Mouse (Mus musculus): Measurements from ENCODE around the gene Tubb1. TPM values are rescaled to one million over a fixed set of nuclear protein-coding genes. Genes with fewer than 3 reads are reported as not detected.
A peak's percentile ranks its signal among the peaks of the same experiment; 100 is the strongest.

Tubb1 gene
- polyA plus RNA-seq, 1 experiment: not detected

GRCm38 (mm10) chr2:174436076-174436701 lies 14.3 kb upstream of the Tubb1 start:
- Histone ChIP-seq H3K9ac (ENCODE audit: low read depth, poor library complexity, severe bottlenecking) (no peak overlapping the region), H3K36me3 (ENCODE audit: control insufficient read depth, insufficient read depth, low read length, poor library complexity, severe bottlenecking) (peaks cover 3% of the 10 kb centered on the region; the same call in 1 of the 2 replicates)
- no peak for TF ChIP-seq POLR2A (IDR thresholded peaks at IDR 0.05; ENCODE audit: insufficient read depth, low read length)
- TF ChIP-seq CTCF (IDR thresholded peaks at IDR 0.05; ENCODE audit: low read depth, low read length): no peak
- no peak for TF ChIP-seq EP300 (IDR thresholded peaks at IDR 0.05; ENCODE audit: insufficient read depth, low read depth, low read length)

GRCm38 (mm10) chr2:174436916-174437696 lies 13.4 kb upstream of the Tubb1 start:
- no peak overlapping the region for H3K9ac ChIP-seq (ENCODE audit: low read depth, poor library complexity, severe bottlenecking)
- no peak overlapping the region for H3K4me3 ChIP-seq (ENCODE audit: low read depth, low read length)
- no peaks in the 10 kb centered on the region for H3K9me3 ChIP-seq (replicated peaks; ENCODE audit: control insufficient read depth, insufficient read depth, low read length, poor library complexity, severe bottlenecking)
- peaks cover 3% of the 10 kb centered on the region; the same call in 1 of the 2 replicates for H3K36me3 ChIP-seq (ENCODE audit: control insufficient read depth, insufficient read depth, low read length, poor library complexity, severe bottlenecking)
- H3K4me1 ChIP-seq (ENCODE audit: control insufficient read depth, insufficient read depth, low read length): peaks cover 10% of the 10 kb centered on the region
- no peak overlapping the region for H3K27ac ChIP-seq (ENCODE audit: insufficient read depth, low read length)
- H3K27me3 ChIP-seq (ENCODE audit: control insufficient read depth, insufficient read depth, low read length, poor library complexity, severe bottlenecking): no peaks in the 10 kb centered on the region
- TF ChIP-seq CTCF (IDR thresholded peaks at IDR 0.05; ENCODE audit: low read depth, low read length) (no peak), POLR2A (IDR thresholded peaks at IDR 0.05; ENCODE audit: insufficient read depth, low read length) (no peak), EP300 (IDR thresholded peaks at IDR 0.05; ENCODE audit: insufficient read depth, low read depth, low read length) (no peak)

More at GRCm38 (mm10) chr2:174436076-174436701, 14.3 kb upstream of the Tubb1 start:
- Histone ChIP-seq H3K4me3 (ENCODE audit: low read depth, low read length) (no peak overlapping the region), H3K4me1 (ENCODE audit: control insufficient read depth, insufficient read depth, low read length) (peaks cover 10% of the 10 kb centered on the region), H3K27me3 (ENCODE audit: control insufficient read depth, insufficient read depth, low read length, poor library complexity, severe bottlenecking) (no peaks in the 10 kb centered on the region), H3K9me3 (replicated peaks; ENCODE audit: control insufficient read depth, insufficient read depth, low read length, poor library complexity, severe bottlenecking) (no peaks in the 10 kb centered on the region), H3K27ac (ENCODE audit: insufficient read depth, low read length) (no peak overlapping the region)

GRCm38 (mm10) chr2:174437697-174437982 lies 12.9 kb upstream of the Tubb1 start:
- TF ChIP-seq CTCF (IDR thresholded peaks at IDR 0.05; ENCODE audit: low read depth, low read length) (no peak), POLR2A (IDR thresholded peaks at IDR 0.05; ENCODE audit: insufficient read depth, low read length) (no peak), EP300 (IDR thresholded peaks at IDR 0.05; ENCODE audit: insufficient read depth, low read depth, low read length) (no peak)
- Histone ChIP-seq H3K9me3 (replicated peaks; ENCODE audit: control insufficient read depth, insufficient read depth, low read length, poor library complexity, severe bottlenecking) (no peaks in the 10 kb centered on the region), H3K27ac (ENCODE audit: insufficient read depth, low read length) (no peak overlapping the region), H3K9ac (ENCODE audit: low read depth, poor library complexity, severe bottlenecking) (no peak overlapping the region), H3K27me3 (ENCODE audit: control insufficient read depth, insufficient read depth, low read length, poor library complexity, severe bottlenecking) (no peaks in the 10 kb centered on the region), H3K4me1 (ENCODE audit: control insufficient read depth, insufficient read depth, low read length) (peaks cover 10% of the 10 kb centered on the region), H3K4me3 (ENCODE audit: low read depth, low read length) (no peak overlapping the region), H3K36me3 (ENCODE audit: control insufficient read depth, insufficient read depth, low read length, poor library complexity, severe bottlenecking) (peaks cover 1% of the 10 kb centered on the region; the same call in 1 of the 2 replicates)

- Histone ChIP-seq H3K4me3 (ENCODE audit: low read depth, low read length) (peak overlapping the region; percentile 75), H3K36me3 (ENCODE audit: control insufficient read depth, insufficient read depth, low read length, poor library complexity, severe bottlenecking) (no peaks in the 10 kb centered on the region; the same call in 1 of the 2 replicates), H3K27ac (ENCODE audit: insufficient read depth, low read length) (no peak overlapping the region), H3K27me3 (ENCODE audit: control insufficient read depth, insufficient read depth, low read length, poor library complexity, severe bottlenecking) (no peaks in the 10 kb centered on the region), H3K4me1 (ENCODE audit: control insufficient read depth, insufficient read depth, low read length) (peaks cover 10% of the 10 kb centered on the region), H3K9me3 (replicated peaks; ENCODE audit: control insufficient read depth, insufficient read depth, low read length, poor library complexity, severe bottlenecking) (no peaks in the 10 kb centered on the region), H3K9ac (ENCODE audit: low read depth, poor library complexity, severe bottlenecking) (peak overlapping the region; percentile 62)
- no peak for TF ChIP-seq CTCF (IDR thresholded peaks at IDR 0.05; ENCODE audit: low read depth, low read length)
- TF ChIP-seq EP300 (IDR thresholded peaks at IDR 0.05; ENCODE audit: insufficient read depth, low read depth, low read length): no peak
- TF ChIP-seq POLR2A (IDR thresholded peaks at IDR 0.05; ENCODE audit: insufficient read depth, low read length): no peak
Observed at GRCm38 (mm10) chr2:174438181-174438580, 12.3 kb upstream of the Tubb1 start.

- TF ChIP-seq POLR2A (IDR thresholded peaks at IDR 0.05; ENCODE audit: insufficient read depth, low read length): peak; percentile 51
- TF ChIP-seq EP300 (IDR thresholded peaks at IDR 0.05; ENCODE audit: insufficient read depth, low read depth, low read length): no peak
- TF ChIP-seq CTCF (IDR thresholded peaks at IDR 0.05; ENCODE audit: low read depth, low read length): no peak
- no peak within 1 kb of the TSS for H3K27ac ChIP-seq (ENCODE audit: insufficient read depth, low read length)
- H3K27me3 ChIP-seq (ENCODE audit: control insufficient read depth, insufficient read depth, low read length, poor library complexity, severe bottlenecking): no peaks in the 10 kb centered on the region
- H3K9me3 ChIP-seq (replicated peaks; ENCODE audit: control insufficient read depth, insufficient read depth, low read length, poor library complexity, severe bottlenecking): no peaks in the 10 kb centered on the region
- H3K9ac ChIP-seq (ENCODE audit: low read depth, poor library complexity, severe bottlenecking): peak within 1 kb of the TSS; percentile 62
- H3K4me3 ChIP-seq (ENCODE audit: low read depth, low read length): peak within 1 kb of the TSS; percentile 75
- H3K36me3 ChIP-seq (ENCODE audit: control insufficient read depth, insufficient read depth, low read length, poor library complexity, severe bottlenecking): no peaks in the 10 kb centered on the region; the same call in 1 of the 2 replicates
- peaks cover 10% of the 10 kb centered on the region for H3K4me1 ChIP-seq (ENCODE audit: control insufficient read depth, insufficient read depth, low read length)
Observed at GRCm38 (mm10) chr2:174438737-174439449, 11.6 kb upstream of the Tubb1 start, which contains the start of gene Ctsz. Gene Ctsz, minus strand, starts transcription at chr2:174439039.

All from ES-Bruce4 (cell line).